Mouse (Mus musculus) cerebellum, postnatal 36 days (tissue): ENCODE measurements around the gene Farp1.

Experiments
- DNase-seq, 2 experiments: peaks; one replicate each; pipeline ENCODE4 v3.0.0; 2021 to 2022; ENCODE audit warnings: mixed read lengths in 2 of 2

Farp1 gene

GRCm38 (mm10) chr14:121231232-121231631 is 196.2 kb downstream of the Farp1 start:
- no peak for DNase-seq

- no peak for DNase-seq
Observed at GRCm38 (mm10) chr14:121234741-121235307, 199.8 kb downstream of the Farp1 start.

- no peak for DNase-seq
Observed at GRCm38 (mm10) chr14:121236736-121237135, 201.7 kb downstream of the Farp1 start.

- no peak for DNase-seq
Observed at GRCm38 (mm10) chr14:121238727-121239126, 203.7 kb downstream of the Farp1 start.

- no peak for DNase-seq
Observed at GRCm38 (mm10) chr14:121239386-121239785, 204.4 kb downstream of the Farp1 start.

GRCm38 (mm10) chr14:121244104-121244503 is 209.1 kb downstream of the Farp1 start:
- DNase-seq = no peak

- DNase-seq = no peak
Observed at GRCm38 (mm10) chr14:121246048-121246731, 211.2 kb downstream of the Farp1 start.

- no peak for DNase-seq
Observed at GRCm38 (mm10) chr14:121247287-121247686, 212.3 kb downstream of the Farp1 start.

GRCm38 (mm10) chr14:121248346-121248745 is 213.3 kb downstream of the Farp1 start:
- DNase-seq = no peak

- no peak for DNase-seq
Observed at GRCm38 (mm10) chr14:121251099-121251498, 216.1 kb downstream of the Farp1 start.

GRCm38 (mm10) chr14:121251708-121252107 is 216.7 kb downstream of the Farp1 start:
- no peak for DNase-seq

- DNase-seq = no peak
Observed at GRCm38 (mm10) chr14:121252542-121252941, 217.5 kb downstream of the Farp1 start.

- DNase-seq = no peak
Observed at GRCm38 (mm10) chr14:121254869-121255268, 219.9 kb downstream of the Farp1 start.

- DNase-seq = no peak
Observed at GRCm38 (mm10) chr14:121255469-121255868, 220.5 kb downstream of the Farp1 start.

- DNase-seq = no peak
Observed at GRCm38 (mm10) chr14:121256896-121257295, 221.9 kb downstream of the Farp1 start.

- DNase-seq = no peak
Observed at GRCm38 (mm10) chr14:121259332-121259731, 224.3 kb downstream of the Farp1 start.

GRCm38 (mm10) chr14:121259789-121260188 is 224.8 kb downstream of the Farp1 start:
- peak; percentile 41 to 54 for DNase-seq

GRCm38 (mm10) chr14:121261229-121261879 is 226.4 kb downstream of the Farp1 start:
- DNase-seq = no peak

GRCm38 (mm10) chr14:121262606-121263005 is 227.6 kb downstream of the Farp1 start:
- DNase-seq = no peak

GRCm38 (mm10) chr14:121263912-121264311 is 228.9 kb downstream of the Farp1 start:
- DNase-seq = no peak

- no peak for DNase-seq
Observed at GRCm38 (mm10) chr14:121264453-121264852, 229.5 kb downstream of the Farp1 start.

- DNase-seq = no peak
Observed at GRCm38 (mm10) chr14:121267801-121268200, 232.8 kb downstream of the Farp1 start.

GRCm38 (mm10) chr14:121270490-121270889 is 235.5 kb downstream of the Farp1 start:
- no peak for DNase-seq

GRCm38 (mm10) chr14:121274985-121275384 is 240.0 kb downstream of the Farp1 start:
- DNase-seq = peak in 1 of 2 experiments; percentile 25
